Mouse (Mus musculus) heart, adult 2 months (tissue): ENCODE data around the gene Blmh. TPM values are rescaled to one million over a fixed set of nuclear protein-coding genes. Genes with fewer than 3 reads are reported as not detected.

Source experiments
- DNase-seq, 2 experiments: peaks; one replicate each; pipeline ENCODE4 v3.0.0; 2021
- H3K27ac ChIP-seq: fragments of 200-600 bp; 2 replicates; pipeline ENCODE4 v1.8.1; 2022
- H3K27me3 ChIP-seq: fragments of 200-500 bp; 2 replicates; pipeline ENCODE4 v1.6.1; 2012; ENCODE audit warnings: mild to moderate bottlenecking, low read length, inconsistent platforms, mixed read lengths; ENCODE audit not compliant: control insufficient read depth, insufficient read depth
- H3K36me3 ChIP-seq: fragments of 200-500 bp; 2 replicates; pipeline ENCODE4 v1.6.1; 2012; ENCODE audit warnings: low read length, inconsistent platforms; ENCODE audit not compliant: control insufficient read depth, insufficient read depth
- H3K4me1 ChIP-seq: fragments of 200-500 bp; 2 replicates; pipeline ENCODE4 v1.6.1; 2011; ENCODE audit warnings: low read length; ENCODE audit not compliant: control insufficient read depth, insufficient read depth
- H3K4me3 ChIP-seq: fragments of 200-600 bp; 2 replicates; pipeline ENCODE4 v1.8.1; 2022
- H3K79me2 ChIP-seq: fragments of 200-500 bp; replicated peaks from 2 replicates; pipeline ENCODE4 v1.6.1; 2012; ENCODE audit warnings: mild to moderate bottlenecking, inconsistent platforms, low read length, moderate library complexity, mixed read lengths; ENCODE audit not compliant: control insufficient read depth, insufficient read depth
- H3K9ac ChIP-seq: fragments of 200-500 bp; 2 replicates; pipeline ENCODE4 v1.6.1; 2012; ENCODE audit warnings: low read depth, mild to moderate bottlenecking, control low read depth, inconsistent platforms, low read length, mixed read lengths
- CTCF ChIP-seq: fragments of 200-600 bp; IDR thresholded peaks from 2 replicates; pipeline ENCODE4 v1.8.1; 2022; ENCODE audit warnings: antibody characterized with exemption, mild to moderate bottlenecking, moderate library complexity
- EP300 ChIP-seq: fragments of 200-500 bp; IDR thresholded peaks from 2 replicates; pipeline ENCODE4 v1.6.1; 2011; ENCODE audit warnings: low read depth, low read length, control low read depth; ENCODE audit not compliant: insufficient read depth
- POLR2A ChIP-seq: fragments of 200-500 bp; IDR thresholded peaks from 2 replicates; pipeline ENCODE4 v1.6.1; 2011; ENCODE audit warnings: mild to moderate bottlenecking, low read depth, low read length, control low read depth; ENCODE audit not compliant: insufficient read depth
- WGBS: fragments of 180-500 bp; shearing (Covaris S2); methylation state at CpG from one replicate; pipeline ENCODE4 v1.1.7; 2018; 5-methylcytosine and 5-hydroxymethylcytosine counted together
- intact Hi-C: fragments of 180-260 bp; cut with DNase I; formaldehyde crosslinking; loops from one replicate; pipeline ENCODE4 v1.15.1; 2025
- polyA plus RNA-seq: library from polyadenylated mRNA; depleted of rRNA; stranded (reverse); fragments of >200 nt; gene quantifications from 2 replicates; pipeline ENCODE4 v1.2.3, GENCODE M21; 2012
- total RNA-seq, 2 experiments: library from RNA; stranded (reverse); gene quantifications; 2 replicates each; pipeline ENCODE4 v1.2.3; 2021

Blmh gene
- total and polyA plus RNA-seq, 3 experiments, result 12.9 to 32.7 (median 27.6) TPM

- Histone ChIP-seq H3K4me1 (no peaks in the 10 kb centered on the region), H3K27me3 (no peaks in the 10 kb centered on the region), H3K36me3 (no peaks in the 10 kb centered on the region), H3K79me2 (no peaks in the 10 kb centered on the region), H3K9ac (no peak overlapping the region), H3K27ac (no peak overlapping the region), H3K4me3 (no peak overlapping the region)
- intact Hi-C loops, result no loop called here
- no peak for DNase-seq
- TF ChIP-seq EP300 (no peak), POLR2A (no peak), CTCF (no peak)
- 88% methylated on average over 7 of the region's 7 CpGs for WGBS
These were observed 16.0 kb upstream of the Blmh start for GRCm38 (mm10) chr11:76908651-76909050.

GRCm38 (mm10) chr11:76911325-76912054, 13.1 kb upstream of the Blmh start:
- 56% methylated on average over 3 of the region's 3 CpGs for WGBS
- no peak overlapping the region for H3K9ac ChIP-seq
- TF ChIP-seq CTCF (no peak), EP300 (no peak), POLR2A (no peak)
- H3K4me1 ChIP-seq, result peaks cover 1% of the 10 kb centered on the region
- H3K36me3 ChIP-seq, result no peaks in the 10 kb centered on the region
- no peaks in the 10 kb centered on the region for H3K79me2 ChIP-seq
- no peaks in the 10 kb centered on the region for H3K27me3 ChIP-seq
- DNase-seq, result no peak
- H3K4me3 ChIP-seq, result no peak overlapping the region
- H3K27ac ChIP-seq, result no peak overlapping the region
- intact Hi-C loops, result no loop called here

GRCm38 (mm10) chr11:76912055-76912395, 12.6 kb upstream of the Blmh start:
- DNase-seq, result peak in 1 of 2 experiments; percentile 24
- TF ChIP-seq POLR2A (no peak), EP300 (no peak), CTCF (no peak)
- Histone ChIP-seq H3K4me3 (no peak overlapping the region), H3K36me3 (no peaks in the 10 kb centered on the region), H3K27ac (no peak overlapping the region), H3K9ac (no peak overlapping the region), H3K27me3 (no peaks in the 10 kb centered on the region), H3K4me1 (peaks cover 2% of the 10 kb centered on the region), H3K79me2 (no peaks in the 10 kb centered on the region)
- 11% methylated on average over 7 of the region's 7 CpGs for WGBS
- intact Hi-C loops, result no loop called here

- H3K27me3 ChIP-seq, result no peaks in the 10 kb centered on the region
- H3K79me2 ChIP-seq, result no peaks in the 10 kb centered on the region
- 58% methylated on average over 7 of the region's 7 CpGs for WGBS
- no peak overlapping the region for H3K27ac ChIP-seq
- intact Hi-C loops, result no loop called here
- H3K4me1 ChIP-seq, result peaks cover 2% of the 10 kb centered on the region
- H3K4me3 ChIP-seq, result no peak overlapping the region
- no peak overlapping the region for H3K9ac ChIP-seq
- DNase-seq, result no peak
- H3K36me3 ChIP-seq, result no peaks in the 10 kb centered on the region
- TF ChIP-seq EP300 (no peak), CTCF (no peak), POLR2A (no peak)
These were observed 10.2 kb upstream of the Blmh start for GRCm38 (mm10) chr11:76914366-76914765.

- no peak for TF ChIP-seq POLR2A
- intact Hi-C loops, result no loop called here
- no peak for DNase-seq
- Histone ChIP-seq H3K9ac (no peak overlapping the region), H3K4me1 (peaks cover 2% of the 10 kb centered on the region), H3K36me3 (no peaks in the 10 kb centered on the region), H3K4me3 (no peak overlapping the region), H3K79me2 (no peaks in the 10 kb centered on the region), H3K27ac (no peak overlapping the region), H3K27me3 (no peaks in the 10 kb centered on the region)
- WGBS, result 25% methylated on average over 13 of the region's 13 CpGs
These were observed 7.9 kb upstream of the Blmh start for GRCm38 (mm10) chr11:76916539-76917229.

- WGBS, result 62% methylated on average over 3 of the region's 3 CpGs
- no peaks in the 10 kb centered on the region for H3K79me2 ChIP-seq
- no peak overlapping the region for H3K4me3 ChIP-seq
- peaks cover 2% of the 10 kb centered on the region for H3K4me1 ChIP-seq
- H3K36me3 ChIP-seq, result no peaks in the 10 kb centered on the region
- no peaks in the 10 kb centered on the region for H3K27me3 ChIP-seq
- no peak overlapping the region for H3K9ac ChIP-seq
- intact Hi-C loops, result no loop called here
- no peak overlapping the region for H3K27ac ChIP-seq
- no peak for DNase-seq
- TF ChIP-seq POLR2A, result no peak
- no peak for TF ChIP-seq EP300
- TF ChIP-seq CTCF, result no peak
These were observed 7.4 kb upstream of the Blmh start for GRCm38 (mm10) chr11:76917230-76917548.
